Mouse (Mus musculus) heart, postnatal 0 days (tissue): Measurements from ENCODE around the gene Tmem248. TPM values are rescaled to one million over a fixed set of nuclear protein-coding genes. Genes with fewer than 3 reads are reported as not detected.
A peak's percentile ranks its signal among the peaks of the same experiment; 100 is the strongest.

Experiments used
- ATAC-seq: fragments of 200-750 bp; cut with Nextera tagmentation; 2 replicates; pipeline ENCODE4 v1.8.0; 2017; ENCODE audit warnings: low read depth, moderate number of reproducible peaks, moderate library complexity; ENCODE audit not compliant: insufficient read depth
- DNase-seq: peaks from one replicate; pipeline ENCODE4 v3.0.0-alpha.2; 2016; ENCODE audit warnings: low spot score
- H3K27ac ChIP-seq: fragments of 300-500 bp; sonication (generic); 2 replicates; pipeline ENCODE4 v1.5.1; 2014; ENCODE audit warnings: low read depth, mild to moderate bottlenecking
- H3K27me3 ChIP-seq: fragments of 300-500 bp; sonication (generic); 2 replicates; pipeline ENCODE4 v1.6.1; 2014; ENCODE audit warnings: low read length, mixed read lengths; ENCODE audit not compliant: control insufficient read depth, insufficient read depth
- H3K36me3 ChIP-seq: fragments of 300-500 bp; sonication (generic); replicated peaks from 2 replicates; pipeline ENCODE4 v1.6.1; 2014; ENCODE audit warnings: low read length, mixed read lengths; ENCODE audit not compliant: control insufficient read depth, insufficient read depth
- H3K4me1 ChIP-seq: fragments of 300-500 bp; sonication (generic); 2 replicates; pipeline ENCODE4 v1.6.1; 2014; ENCODE audit warnings: antibody characterized with exemption; ENCODE audit not compliant: control insufficient read depth, insufficient read depth
- H3K4me2 ChIP-seq: fragments of 300-500 bp; sonication (generic); 2 replicates; pipeline ENCODE4 v1.6.1; 2014; ENCODE audit warnings: low read depth, mild to moderate bottlenecking, low read length, moderate library complexity
- H3K4me3 ChIP-seq: fragments of 300-500 bp; sonication (generic); 2 replicates; pipeline ENCODE4 v1.5.1; 2014; ENCODE audit warnings: low read depth, low read length
- H3K9ac ChIP-seq: fragments of 300-500 bp; sonication (generic); replicated peaks from 2 replicates; pipeline ENCODE4 v1.6.1; 2014; ENCODE audit warnings: low read depth, low read length, mixed read lengths
- H3K9me3 ChIP-seq: fragments of 300-500 bp; sonication (generic); replicated peaks from 2 replicates; pipeline ENCODE4 v1.6.1; 2016; ENCODE audit warnings: low read length; ENCODE audit not compliant: control insufficient read depth
- CTCF ChIP-seq: IDR thresholded peaks from 2 replicates; pipeline ENCODE4 v1.5.1; 2016; ENCODE audit warnings: antibody characterized with exemption, control low read depth, low read depth
- EP300 ChIP-seq: IDR thresholded peaks from 2 replicates; pipeline ENCODE4 v1.6.1; 2016; ENCODE audit warnings: antibody characterized with exemption, low read depth
- WGBS: fragments of 180-500 bp; shearing (Covaris S2); extraction: QIAGEN DNeasy Blood & Tissue Kit; methylation state at CpG from one replicate; pipeline ENCODE4 v1.1.7; 2014; 5-methylcytosine and 5-hydroxymethylcytosine counted together
- polyA plus RNA-seq: library from polyadenylated mRNA; unstranded; fragments of >200 nt; fragmentation: Nextera tagmentation; extraction: Ambion mirVana; gene quantifications from 2 replicates; pipeline ENCODE4 v1.2.1, GENCODE M21; 2015
- total RNA-seq: library from RNA; depleted of rRNA; stranded (reverse); fragments of >200 nt; gene quantifications from 2 replicates; pipeline ENCODE4 v1.2.3, GENCODE M21; 2014; ENCODE audit warnings: low replicate concordance

Tmem248 gene
- total and polyA plus RNA-seq, 2 experiments from 2014 or later = 23.9 to 31.9 TPM

GRCm38 (mm10) chr5:130173012-130173411 is 43.9 kb upstream of the Tmem248 start:
- Histone ChIP-seq H3K9ac (no peak overlapping the region), H3K4me3 (0 out of 2 replicates have a peak overlapping the region, but pooled peaks have one; percentile 74), H3K4me2 (peak overlapping the region; percentile 74), H3K4me1 (peaks cover 15% of the 10 kb centered on the region), H3K27ac (no peak overlapping the region), H3K36me3 (no peaks in the 10 kb centered on the region), H3K27me3 (no peaks in the 10 kb centered on the region), H3K9me3 (no peaks in the 10 kb centered on the region)
- WGBS = 84% methylated on average over 4 of the region's 4 CpGs
- no peak for TF ChIP-seq EP300
- TF ChIP-seq CTCF = no peak
- no peak for DNase-seq
- no peak for ATAC-seq

GRCm38 (mm10) chr5:130177871-130178270 is 39.0 kb upstream of the Tmem248 start:
- no peak for ATAC-seq
- H3K9me3 ChIP-seq = no peaks in the 10 kb centered on the region
- no peak overlapping the region for H3K9ac ChIP-seq
- H3K4me3 ChIP-seq = no peak overlapping the region
- no peak overlapping the region for H3K27ac ChIP-seq
- H3K4me1 ChIP-seq = peaks cover 7% of the 10 kb centered on the region
- H3K27me3 ChIP-seq = no peaks in the 10 kb centered on the region
- no peak overlapping the region for H3K4me2 ChIP-seq
- DNase-seq = no peak
- TF ChIP-seq CTCF = no peak
- H3K36me3 ChIP-seq = no peaks in the 10 kb centered on the region
- WGBS = 56% methylated on average over 4 of the region's 4 CpGs

- H3K36me3 ChIP-seq = no peaks in the 10 kb centered on the region
- H3K27me3 ChIP-seq = no peaks in the 10 kb centered on the region
- H3K27ac ChIP-seq = no peak overlapping the region
- no peaks in the 10 kb centered on the region for H3K9me3 ChIP-seq
- ATAC-seq (peak; percentile 44; the same call in 1 of the 2 replicates), DNase-seq (no peak)
- H3K4me1 ChIP-seq = peaks cover 22% of the 10 kb centered on the region; the same call in 1 of the 2 replicates
- WGBS = 52% methylated on average over 7 of the region's 7 CpGs
- no peak for TF ChIP-seq EP300
- TF ChIP-seq CTCF = no peak
- no peak overlapping the region for H3K4me2 ChIP-seq
- no peak overlapping the region for H3K9ac ChIP-seq
- no peak overlapping the region for H3K4me3 ChIP-seq
These were observed 36.5 kb upstream of the Tmem248 start for GRCm38 (mm10) chr5:130180362-130180761.

GRCm38 (mm10) chr5:130181740-130182540 is 34.9 kb upstream of the Tmem248 start:
- DNase-seq (no peak), ATAC-seq (no peak)
- Histone ChIP-seq H3K9me3 (no peaks in the 10 kb centered on the region), H3K9ac (no peak overlapping the region), H3K4me3 (no peak overlapping the region), H3K4me1 (peaks cover 25% of the 10 kb centered on the region; the same call in 1 of the 2 replicates), H3K27me3 (no peaks in the 10 kb centered on the region), H3K4me2 (no peak overlapping the region), H3K27ac (no peak overlapping the region), H3K36me3 (no peaks in the 10 kb centered on the region)
- WGBS = 70% methylated on average over 6 of the region's 6 CpGs
- no peak for TF ChIP-seq CTCF
- TF ChIP-seq EP300 = no peak

- TF ChIP-seq EP300 = no peak
- TF ChIP-seq CTCF = no peak
- no peak for DNase-seq
- H3K27ac ChIP-seq = no peak overlapping the region
- no peak overlapping the region for H3K4me2 ChIP-seq
- no peak for ATAC-seq
- H3K27me3 ChIP-seq = no peaks in the 10 kb centered on the region
- H3K9me3 ChIP-seq = no peaks in the 10 kb centered on the region
- H3K36me3 ChIP-seq = peaks cover 3% of the 10 kb centered on the region; the same call in 1 of the 2 replicates
- no peak overlapping the region for H3K9ac ChIP-seq
- H3K4me3 ChIP-seq = no peak overlapping the region
- 90% methylated on average over 3 of the region's 3 CpGs for WGBS
- H3K4me1 ChIP-seq = peaks cover 25% of the 10 kb centered on the region; the same call in 1 of the 2 replicates
These were observed 34.4 kb upstream of the Tmem248 start for GRCm38 (mm10) chr5:130182541-130182821.
